Mouse (Mus musculus) liver, postnatal 0 days (tissue): ENCODE measurements around the gene Flad1. TPM values are rescaled to one million over a fixed set of nuclear protein-coding genes. Genes with fewer than 3 reads are reported as not detected.

ENCODE experiments used
- ATAC-seq: fragments of 200-750 bp; cut with Nextera tagmentation; 2 replicates; pipeline ENCODE4 v1.8.0; 2017; ENCODE audit warnings: mild to moderate bottlenecking, moderate library complexity
- DNase-seq: peaks from one replicate; pipeline ENCODE4 v3.0.0-alpha.2; 2016
- H3K27ac ChIP-seq: fragments of 300-500 bp; sonication (generic); 2 replicates; pipeline ENCODE4 v1.5.1; 2014; ENCODE audit warnings: antibody characterized with exemption, moderate library complexity, mild to moderate bottlenecking, low read depth
- H3K27me3 ChIP-seq: fragments of 300-500 bp; sonication (generic); 2 replicates; pipeline ENCODE4 v1.6.1; 2014; ENCODE audit warnings: low read length, control low read depth, mixed read lengths; ENCODE audit not compliant: insufficient read depth
- H3K36me3 ChIP-seq: fragments of 300-500 bp; sonication (generic); replicated peaks from 2 replicates; pipeline ENCODE4 v1.6.1; 2014; ENCODE audit warnings: mild to moderate bottlenecking, control low read depth, low read length, moderate library complexity, mixed read lengths; ENCODE audit not compliant: insufficient read depth
- H3K4me1 ChIP-seq: fragments of 300-500 bp; sonication (generic); 2 replicates; pipeline ENCODE4 v1.6.1; 2014; ENCODE audit warnings: antibody characterized with exemption, mild to moderate bottlenecking, control low read depth; ENCODE audit not compliant: insufficient read depth
- H3K4me2 ChIP-seq: fragments of 300-500 bp; sonication (generic); 2 replicates; pipeline ENCODE4 v1.6.1; 2014; ENCODE audit warnings: low read depth, mild to moderate bottlenecking, low read length, moderate library complexity, mixed read lengths
- H3K4me3 ChIP-seq: fragments of 300-500 bp; sonication (generic); 2 replicates; pipeline ENCODE4 v1.5.1; 2014; ENCODE audit warnings: low read depth, low read length
- H3K9ac ChIP-seq: fragments of 300-500 bp; sonication (generic); replicated peaks from 2 replicates; pipeline ENCODE4 v1.6.1; 2014; ENCODE audit warnings: mild to moderate bottlenecking, moderate library complexity
- H3K9me3 ChIP-seq: fragments of 300-500 bp; sonication (generic); 2 replicates; pipeline ENCODE4 v1.6.1; 2016; ENCODE audit warnings: mild to moderate bottlenecking, control low read depth, low read length, mixed read lengths
- CTCF ChIP-seq: sonication (generic); IDR thresholded peaks from 2 replicates; pipeline ENCODE4 v1.5.1; 2016; ENCODE audit warnings: antibody characterized with exemption, low read depth
- EP300 ChIP-seq: IDR thresholded peaks from 2 replicates; pipeline ENCODE4 v1.6.1; 2016; ENCODE audit warnings: antibody characterized with exemption, low read depth, mild to moderate bottlenecking
- WGBS: fragments of 180-500 bp; shearing (Covaris S2); extraction: QIAGEN DNeasy Blood & Tissue Kit; methylation state at CpG from one replicate; pipeline ENCODE4 v1.1.7; 2014; ENCODE audit not compliant: insufficient replicate concordance; 5-methylcytosine and 5-hydroxymethylcytosine counted together
- polyA plus RNA-seq: library from polyadenylated mRNA; unstranded; fragments of >200 nt; fragmentation: Nextera tagmentation; extraction: Ambion mirVana; gene quantifications from 2 replicates; pipeline ENCODE4 v1.2.1, GENCODE M21; 2015

The Flad1 gene
- polyA plus RNA-seq, 1 experiment from 2014 or later = 18.8 TPM

DNA sequence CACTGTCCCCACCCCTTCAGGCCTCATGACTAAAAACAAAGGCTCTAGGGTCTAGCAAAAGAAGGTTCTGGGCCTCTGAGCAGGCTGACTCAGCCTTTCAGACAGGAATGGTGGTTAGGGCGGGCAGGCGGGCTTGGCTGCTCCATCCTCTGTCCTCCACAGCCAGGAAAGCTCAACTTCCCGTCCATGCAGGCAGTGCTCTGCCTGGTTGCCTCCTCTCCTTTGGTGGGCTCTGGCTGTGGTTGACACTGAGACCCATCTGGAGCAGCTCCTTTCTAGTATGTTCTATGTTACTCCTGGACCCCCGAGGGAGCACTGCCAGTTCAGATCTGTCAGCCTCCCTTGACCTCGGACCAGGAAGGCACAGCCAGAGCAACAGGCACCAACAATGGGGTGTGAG lies 9.0 kb downstream of the Flad1 start, which contains the start of gene Lenep:
Gene Lenep (minus strand): TSS at position 101 of the 400 bp plus-strand sequence.
- Histone ChIP-seq H3K9ac (no peak within 1 kb of the TSS), H3K4me1 (peaks cover 5% of the 10 kb centered on the region; the same call in 1 of the 2 replicates), H3K27me3 (no peaks in the 10 kb centered on the region), H3K27ac (no peak within 1 kb of the TSS), H3K36me3 (peaks cover 42% of the 10 kb centered on the region), H3K4me2 (no peak within 1 kb of the TSS), H3K4me3 (no peak within 1 kb of the TSS), H3K9me3 (no peaks in the 10 kb centered on the region)
- DNase-seq = no peak
- WGBS = 79% methylated on average over 5 of the region's 5 CpGs
- no peak for ATAC-seq
- TF ChIP-seq CTCF (no peak), EP300 (no peak)

DNA sequence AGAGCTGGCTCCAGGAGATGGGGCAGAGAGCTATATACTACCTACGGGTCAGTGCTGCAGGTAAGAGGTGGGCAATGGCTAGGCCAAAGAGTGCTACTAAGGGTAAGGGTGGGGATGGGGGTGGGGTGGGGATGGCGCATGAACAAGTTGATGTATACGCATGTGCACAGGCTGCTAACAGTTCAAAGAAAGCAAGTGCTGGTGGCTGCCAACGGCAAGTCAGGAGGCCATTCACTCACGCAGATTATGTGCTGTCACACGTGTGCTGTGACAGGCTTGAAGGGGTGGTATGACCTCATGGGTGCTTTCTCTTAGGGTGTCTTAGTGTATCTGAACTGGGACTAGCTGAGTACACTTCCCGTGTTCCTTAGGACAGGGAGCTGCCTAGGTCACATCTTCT lies 10.3 kb downstream of the Flad1 start:
- Histone ChIP-seq H3K4me2 (no peak overlapping the region), H3K36me3 (peaks cover 38% of the 10 kb centered on the region), H3K27ac (no peak overlapping the region), H3K4me1 (peaks cover 11% of the 10 kb centered on the region), H3K4me3 (no peak overlapping the region), H3K9ac (no peak overlapping the region), H3K9me3 (no peaks in the 10 kb centered on the region), H3K27me3 (no peaks in the 10 kb centered on the region)
- DNase-seq (no peak), ATAC-seq (no peak)
- TF ChIP-seq EP300 (no peak), CTCF (no peak)
- 84% methylated on average over 7 of the region's 7 CpGs for WGBS

- TF ChIP-seq CTCF (no peak), EP300 (no peak)
- Histone ChIP-seq H3K36me3 (0 out of 2 replicates have a peak, but pooled peaks cover 4% of the 10 kb centered on the region), H3K4me1 (peaks cover 34% of the 10 kb centered on the region), H3K9me3 (no peaks in the 10 kb centered on the region), H3K27ac (peak overlapping the region; percentile 48; the same call in 1 of the 2 replicates), H3K27me3 (peaks cover 12% of the 10 kb centered on the region), H3K4me3 (peak overlapping the region; percentile 78), H3K4me2 (peak overlapping the region; percentile 100), H3K9ac (peak overlapping the region; percentile 79)
- ATAC-seq = no peak
- no peak for DNase-seq
- 4% methylated on average over 4 of the region's 4 CpGs for WGBS
Observed at GRCm38 (mm10) chr3:89396654-89397005, 15.0 kb downstream of the Flad1 start.

DNA sequence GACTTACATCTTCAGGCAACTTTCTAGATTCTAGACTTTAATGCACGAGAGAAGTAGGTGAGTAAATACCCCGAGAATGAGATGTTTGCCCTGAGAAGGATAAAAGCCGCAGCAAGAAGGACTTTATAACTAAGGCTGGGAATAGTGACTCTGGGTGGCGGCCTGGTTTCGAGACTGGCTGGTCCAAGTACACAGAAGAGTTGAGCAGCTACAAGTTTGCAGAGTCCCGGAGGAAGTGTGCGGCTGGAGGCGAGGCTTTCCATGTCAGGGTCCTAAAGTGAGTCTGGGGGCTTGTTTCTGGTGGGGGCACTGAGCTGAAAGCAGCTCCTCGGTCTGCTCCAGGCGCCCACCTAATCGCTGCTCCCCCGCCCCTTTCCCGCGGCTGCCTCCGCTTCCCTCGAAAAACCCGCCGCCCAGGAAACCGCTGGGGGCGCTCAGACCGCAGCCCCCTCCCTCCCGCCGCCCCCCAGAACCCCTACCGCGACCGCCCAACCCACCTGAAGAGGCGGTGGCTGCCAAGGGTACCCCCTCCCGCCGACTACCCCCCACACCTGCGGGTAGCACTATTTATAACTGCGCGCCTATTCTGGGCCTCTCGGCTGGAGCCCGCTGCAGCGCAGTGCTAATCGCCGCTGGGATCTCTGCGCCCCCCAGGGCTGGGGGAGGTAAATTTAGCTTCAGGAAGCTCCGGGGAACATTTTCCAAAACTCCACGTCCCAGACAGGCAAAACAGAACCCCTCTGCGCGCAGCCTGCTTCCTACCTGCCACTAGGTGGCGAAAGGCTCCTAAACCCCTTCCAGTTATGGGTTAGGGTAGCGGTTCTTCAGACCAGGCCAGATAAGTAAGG lies 15.6 kb downstream of the Flad1 start:
- TF ChIP-seq CTCF (peak; percentile 94), EP300 (no peak)
- WGBS = under 1% methylated on average over 36 of the region's 44 CpGs
- peak overlapping the region; percentile 79 for H3K9ac ChIP-seq
- H3K4me3 ChIP-seq = peak overlapping the region; percentile 78
- peak overlapping the region; percentile 100 for H3K4me2 ChIP-seq
- no peaks in the 10 kb centered on the region for H3K9me3 ChIP-seq
- peaks cover 40% of the 10 kb centered on the region for H3K4me1 ChIP-seq
- ATAC-seq = no peak
- peak; percentile 67 for DNase-seq
- H3K27ac ChIP-seq = peak overlapping the region; percentile 48; the same call in 1 of the 2 replicates
- peaks cover 12% of the 10 kb centered on the region for H3K27me3 ChIP-seq
- no peaks in the 10 kb centered on the region for H3K36me3 ChIP-seq

GRCm38 (mm10) chr3:89395419-89395805 lies 16.3 kb downstream of the Flad1 start:
- no peaks in the 10 kb centered on the region for H3K36me3 ChIP-seq
- ATAC-seq = no peak
- peaks cover 12% of the 10 kb centered on the region for H3K27me3 ChIP-seq
- DNase-seq = no peak
- peaks cover 46% of the 10 kb centered on the region for H3K4me1 ChIP-seq
- peak overlapping the region; percentile 100 for H3K4me2 ChIP-seq
- no peaks in the 10 kb centered on the region for H3K9me3 ChIP-seq
- peak overlapping the region; percentile 79 for H3K9ac ChIP-seq
- H3K27ac ChIP-seq = peak overlapping the region; percentile 99
- TF ChIP-seq CTCF (no peak), EP300 (no peak)
- WGBS = 4% methylated on average over 10 of the region's 10 CpGs
- H3K4me3 ChIP-seq = peak overlapping the region; percentile 78

GRCm38 (mm10) chr3:89394894-89395256 lies 16.8 kb downstream of the Flad1 start:
- peak; percentile 30 for ATAC-seq
- peak overlapping the region; percentile 79 for H3K9ac ChIP-seq
- no peaks in the 10 kb centered on the region for H3K36me3 ChIP-seq
- H3K4me3 ChIP-seq = peak overlapping the region; percentile 78
- WGBS = 2% methylated on average over 12 of the region's 12 CpGs
- TF ChIP-seq CTCF (no peak), EP300 (peak; percentile 39; the same call in 1 of the 2 replicates)
- peak overlapping the region; percentile 100 for H3K4me2 ChIP-seq
- H3K27me3 ChIP-seq = peaks cover 12% of the 10 kb centered on the region
- no peaks in the 10 kb centered on the region for H3K9me3 ChIP-seq
- H3K27ac ChIP-seq = peak overlapping the region; percentile 99
- DNase-seq = peak; percentile 84
- peaks cover 51% of the 10 kb centered on the region for H3K4me1 ChIP-seq
